Mouse (Mus musculus): ENCODE measurements around the gene Ankrd63. TPM values are rescaled to one million over a fixed set of nuclear protein-coding genes. Genes with fewer than 3 reads are reported as not detected.
A peak's percentile ranks its signal among the peaks of the same experiment; 100 is the strongest.

Gene Ankrd63
- polyA plus RNA-seq, 1 experiment from 2014 or later: 0.67 TPM

GRCm38 (mm10) chr2:118725511-118725910 is 21.7 kb upstream of the Ankrd63 start:
- Histone ChIP-seq H3K4me3 (no peak overlapping the region), H3K27me3 (replicated peaks) (peaks cover 41% of the 10 kb centered on the region; the same call in 1 of the 2 replicates), H3K4me2 (no peak overlapping the region), H3K9me3 (no peaks in the 10 kb centered on the region), H3K9ac (no peak overlapping the region), H3K36me3 (no peaks in the 10 kb centered on the region), H3K4me1 (peaks cover 40% of the 10 kb centered on the region), H3K27ac (replicated peaks) (no peak overlapping the region)
- 78% methylated on average over 4 of the region's 4 CpGs for WGBS
- no peak for ATAC-seq (ENCODE audit: extremely low read depth, insufficient number of reproducible peaks, low FRiP score, low TSS enrichment)

GRCm38 (mm10) chr2:118723693-118724486 is 20.1 kb upstream of the Ankrd63 start:
- 69% methylated on average over 15 of the region's 15 CpGs for WGBS
- H3K27me3 ChIP-seq (replicated peaks): peaks cover 41% of the 10 kb centered on the region; the same call in 1 of the 2 replicates
- H3K36me3 ChIP-seq: no peaks in the 10 kb centered on the region
- no peak overlapping the region for H3K9ac ChIP-seq
- H3K9me3 ChIP-seq: no peaks in the 10 kb centered on the region
- no peak for ATAC-seq (ENCODE audit: extremely low read depth, insufficient number of reproducible peaks, low FRiP score, low TSS enrichment)
- no peak overlapping the region for H3K4me2 ChIP-seq
- peaks cover 24% of the 10 kb centered on the region for H3K4me1 ChIP-seq
- H3K4me3 ChIP-seq: no peak overlapping the region
- no peak overlapping the region for H3K27ac ChIP-seq (replicated peaks)

- peak overlapping the region; percentile 92 for H3K27ac ChIP-seq (replicated peaks)
- ATAC-seq (ENCODE audit: extremely low read depth, insufficient number of reproducible peaks, low FRiP score, low TSS enrichment): peak; percentile 62
- peaks cover 29% of the 10 kb centered on the region for H3K27me3 ChIP-seq (replicated peaks)
- H3K9ac ChIP-seq: no peak overlapping the region
- no peaks in the 10 kb centered on the region for H3K36me3 ChIP-seq
- no peaks in the 10 kb centered on the region for H3K9me3 ChIP-seq
- H3K4me1 ChIP-seq: peaks cover 40% of the 10 kb centered on the region
- no peak overlapping the region for H3K4me3 ChIP-seq
- WGBS: 33% methylated on average over 5 of the region's 5 CpGs
- peak overlapping the region; percentile 8; the same call in 1 of the 2 replicates for H3K4me2 ChIP-seq
Observed at GRCm38 (mm10) chr2:118716677-118717076, 12.9 kb upstream of the Ankrd63 start.

- Histone ChIP-seq H3K27me3 (replicated peaks) (peaks cover 49% of the 10 kb centered on the region), H3K4me1 (peaks cover 65% of the 10 kb centered on the region), H3K27ac (replicated peaks) (no peak overlapping the region), H3K9ac (no peak overlapping the region), H3K36me3 (no peaks in the 10 kb centered on the region), H3K4me2 (no peak overlapping the region), H3K4me3 (no peak overlapping the region), H3K9me3 (no peaks in the 10 kb centered on the region)
- WGBS: 55% methylated on average over 4 of the region's 4 CpGs
- ATAC-seq (ENCODE audit: extremely low read depth, insufficient number of reproducible peaks, low FRiP score, low TSS enrichment): no peak
Observed at GRCm38 (mm10) chr2:118714230-118714629, 10.5 kb upstream of the Ankrd63 start.

GRCm38 (mm10) chr2:118713631-118714030 is 9.9 kb upstream of the Ankrd63 start:
- ATAC-seq (ENCODE audit: extremely low read depth, insufficient number of reproducible peaks, low FRiP score, low TSS enrichment): no peak
- Histone ChIP-seq H3K27me3 (replicated peaks) (peaks cover 55% of the 10 kb centered on the region), H3K4me2 (no peak overlapping the region), H3K4me3 (no peak overlapping the region), H3K9me3 (no peaks in the 10 kb centered on the region), H3K27ac (replicated peaks) (no peak overlapping the region), H3K9ac (no peak overlapping the region), H3K36me3 (no peaks in the 10 kb centered on the region), H3K4me1 (peaks cover 65% of the 10 kb centered on the region)
- 84% methylated on average over 6 of the region's 6 CpGs for WGBS

GRCm38 (mm10) chr2:118711038-118711494 is 7.3 kb upstream of the Ankrd63 start:
- peak overlapping the region; percentile 79 for H3K9ac ChIP-seq
- no peak overlapping the region for H3K27ac ChIP-seq (replicated peaks)
- peaks cover 81% of the 10 kb centered on the region for H3K27me3 ChIP-seq (replicated peaks)
- peak overlapping the region; percentile 50 for H3K4me3 ChIP-seq
- peak overlapping the region; percentile 90 for H3K4me2 ChIP-seq
- H3K36me3 ChIP-seq: no peaks in the 10 kb centered on the region
- no peak for ATAC-seq (ENCODE audit: extremely low read depth, insufficient number of reproducible peaks, low FRiP score, low TSS enrichment)
- H3K9me3 ChIP-seq: no peaks in the 10 kb centered on the region
- H3K4me1 ChIP-seq: peaks cover 55% of the 10 kb centered on the region
- 2% methylated on average over 36 of the region's 36 CpGs for WGBS

GRCm38 (mm10) chr2:118709655-118710221 is 6.0 kb upstream of the Ankrd63 start:
- Histone ChIP-seq H3K27me3 (replicated peaks) (peaks cover 94% of the 10 kb centered on the region), H3K36me3 (no peaks in the 10 kb centered on the region), H3K4me2 (no peak overlapping the region), H3K4me1 (peaks cover 50% of the 10 kb centered on the region), H3K27ac (replicated peaks) (no peak overlapping the region), H3K4me3 (no peak overlapping the region), H3K9me3 (no peaks in the 10 kb centered on the region), H3K9ac (no peak overlapping the region)
- ATAC-seq (ENCODE audit: extremely low read depth, insufficient number of reproducible peaks, low FRiP score, low TSS enrichment): no peak
- WGBS: 44% methylated on average over 4 of the region's 4 CpGs

- Histone ChIP-seq H3K27ac (replicated peaks) (no peak overlapping the region), H3K27me3 (replicated peaks) (peaks cover 99% of the 10 kb centered on the region), H3K4me1 (peaks cover 63% of the 10 kb centered on the region), H3K9me3 (no peaks in the 10 kb centered on the region), H3K4me3 (no peak overlapping the region), H3K4me2 (no peak overlapping the region), H3K9ac (no peak overlapping the region), H3K36me3 (no peaks in the 10 kb centered on the region)
- WGBS: 71% methylated on average over 4 of the region's 4 CpGs
- no peak for ATAC-seq (ENCODE audit: extremely low read depth, insufficient number of reproducible peaks, low FRiP score, low TSS enrichment)
Observed at GRCm38 (mm10) chr2:118708472-118708871, 4.7 kb upstream of the Ankrd63 start.

- no peak overlapping the region for H3K4me2 ChIP-seq
- H3K9ac ChIP-seq: peak overlapping the region; percentile 67
- H3K4me1 ChIP-seq: peaks cover 75% of the 10 kb centered on the region
- H3K27ac ChIP-seq (replicated peaks): peak overlapping the region; percentile 73
- 8% methylated on average over 6 of the region's 6 CpGs for WGBS
- no peak overlapping the region for H3K4me3 ChIP-seq
- peaks cover 100% of the 10 kb centered on the region for H3K27me3 ChIP-seq (replicated peaks)
- no peak for ATAC-seq (ENCODE audit: extremely low read depth, insufficient number of reproducible peaks, low FRiP score, low TSS enrichment)
- H3K36me3 ChIP-seq: no peaks in the 10 kb centered on the region
- no peaks in the 10 kb centered on the region for H3K9me3 ChIP-seq
Observed at GRCm38 (mm10) chr2:118706436-118706835, 2.7 kb upstream of the Ankrd63 start.

- peak overlapping the region; percentile 77 for H3K9ac ChIP-seq
- H3K36me3 ChIP-seq: no peaks in the 10 kb centered on the region
- peak; percentile 38; the same call in 1 of the 2 replicates for ATAC-seq (ENCODE audit: extremely low read depth, insufficient number of reproducible peaks, low FRiP score, low TSS enrichment)
- H3K4me3 ChIP-seq: peak overlapping the region; percentile 60
- H3K27ac ChIP-seq (replicated peaks): 0 out of 2 replicates have a peak overlapping the region, but pooled peaks have one; percentile 5
- under 1% methylated on average over 93 of the region's 93 CpGs for WGBS
- peaks cover 70% of the 10 kb centered on the region for H3K4me1 ChIP-seq
- H3K4me2 ChIP-seq: peak overlapping the region; percentile 91
- no peaks in the 10 kb centered on the region for H3K9me3 ChIP-seq
- H3K27me3 ChIP-seq (replicated peaks): peaks cover 92% of the 10 kb centered on the region
Observed at GRCm38 (mm10) chr2:118702883-118703761, 641 bp downstream of the Ankrd63 start.

All from heart, embryonic 13.5 days (tissue).